Mouse (Mus musculus) neural tube, embryonic 13.5 days (tissue): Measurements from ENCODE around the gene Serpinb9. TPM values are rescaled to one million over a fixed set of nuclear protein-coding genes. Genes with fewer than 3 reads are reported as not detected.

ENCODE experiments used
- ATAC-seq: fragments of 200-750 bp; cut with Nextera tagmentation; 2 replicates; pipeline ENCODE4 v1.8.0; 2017; ENCODE audit warnings: low read depth, mild to moderate bottlenecking, moderate TSS enrichment, moderate library complexity
- H3K27ac ChIP-seq: fragments of 300-500 bp; sonication (generic); replicated peaks from 2 replicates; pipeline ENCODE4 v1.5.1; 2015; ENCODE audit warnings: moderate library complexity, mild to moderate bottlenecking, inconsistent platforms
- H3K27me3 ChIP-seq: fragments of 300-500 bp; sonication (generic); 2 replicates; pipeline ENCODE4 v1.6.1; 2015; ENCODE audit warnings: mild to moderate bottlenecking, inconsistent platforms
- H3K36me3 ChIP-seq: fragments of 300-500 bp; sonication (generic); 2 replicates; pipeline ENCODE4 v1.6.1; 2015; ENCODE audit warnings: mild to moderate bottlenecking, inconsistent platforms
- H3K4me1 ChIP-seq: fragments of 300-500 bp; sonication (generic); replicated peaks from 2 replicates; pipeline ENCODE4 v1.6.1; 2015; ENCODE audit warnings: inconsistent platforms
- H3K4me2 ChIP-seq: fragments of 300-500 bp; sonication (generic); 2 replicates; pipeline ENCODE4 v1.6.1; 2015; ENCODE audit warnings: inconsistent platforms, mild to moderate bottlenecking, moderate library complexity
- H3K4me3 ChIP-seq: fragments of 300-500 bp; sonication (generic); 2 replicates; pipeline ENCODE4 v1.5.1; 2015; ENCODE audit warnings: mild to moderate bottlenecking, inconsistent platforms
- H3K9ac ChIP-seq: fragments of 300-500 bp; sonication (generic); 2 replicates; pipeline ENCODE4 v1.6.1; 2015; ENCODE audit warnings: moderate library complexity, mild to moderate bottlenecking, inconsistent platforms
- H3K9me3 ChIP-seq: fragments of 300-500 bp; sonication (generic); 2 replicates; pipeline ENCODE4 v1.6.1; 2016; ENCODE audit warnings: inconsistent platforms
- WGBS: fragments of 180-500 bp; shearing (Covaris S2); methylation state at CpG from one replicate; pipeline ENCODE4 v1.1.7; 2015; 5-methylcytosine and 5-hydroxymethylcytosine counted together
- polyA plus RNA-seq: library from polyadenylated mRNA; unstranded; fragments of >200 nt; fragmentation: Nextera tagmentation; extraction: Ambion mirVana; gene quantifications from 2 replicates; pipeline ENCODE4 v1.2.1, GENCODE M21; 2015

Serpinb9 gene
- polyA plus RNA-seq, 1 experiment from 2014 or later: 1.3 TPM

- Histone ChIP-seq H3K9ac (no peak overlapping the region), H3K4me1 (no peaks in the 10 kb centered on the region), H3K4me2 (no peak overlapping the region), H3K27ac (no peak overlapping the region), H3K36me3 (no peaks in the 10 kb centered on the region), H3K27me3 (no peaks in the 10 kb centered on the region), H3K9me3 (0 out of 2 replicates have a peak, but pooled peaks cover 5% of the 10 kb centered on the region), H3K4me3 (no peak overlapping the region)
- WGBS: 88% methylated on average over 1 of the region's 1 CpGs
- no peak for ATAC-seq
These were observed 32.5 kb downstream of the Serpinb9 start for GRCm38 (mm10) chr13:33035506-33035905.

- WGBS: 91% methylated on average over 3 of the region's 3 CpGs
- no peak for ATAC-seq
These were observed 40.5 kb downstream of the Serpinb9 start for GRCm38 (mm10) chr13:33043542-33043941.

GRCm38 (mm10) chr13:33047234-33047633 lies 44.2 kb downstream of the Serpinb9 start:
- no peaks in the 10 kb centered on the region for H3K27me3 ChIP-seq
- 92% methylated on average over 2 of the region's 2 CpGs for WGBS
- no peak overlapping the region for H3K9ac ChIP-seq
- H3K4me1 ChIP-seq: no peaks in the 10 kb centered on the region
- H3K4me2 ChIP-seq: no peak overlapping the region
- no peaks in the 10 kb centered on the region for H3K9me3 ChIP-seq
- no peak overlapping the region for H3K27ac ChIP-seq
- no peak for ATAC-seq
- no peaks in the 10 kb centered on the region for H3K36me3 ChIP-seq
- H3K4me3 ChIP-seq: no peak overlapping the region

More at GRCm38 (mm10) chr13:33043542-33043941, 40.5 kb downstream of the Serpinb9 start:
- H3K36me3 ChIP-seq: no peaks in the 10 kb centered on the region
- H3K9me3 ChIP-seq: 0 out of 2 replicates have a peak, but pooled peaks cover 4% of the 10 kb centered on the region
- no peak overlapping the region for H3K9ac ChIP-seq
- no peak overlapping the region for H3K4me2 ChIP-seq
- no peaks in the 10 kb centered on the region for H3K27me3 ChIP-seq
- no peak overlapping the region for H3K4me3 ChIP-seq
- no peak overlapping the region for H3K27ac ChIP-seq
- H3K4me1 ChIP-seq: no peaks in the 10 kb centered on the region

GRCm38 (mm10) chr13:33048187-33048586 lies 45.1 kb downstream of the Serpinb9 start:
- Histone ChIP-seq H3K27ac (no peak overlapping the region), H3K36me3 (no peaks in the 10 kb centered on the region), H3K9me3 (no peaks in the 10 kb centered on the region), H3K4me3 (no peak overlapping the region), H3K4me2 (no peak overlapping the region), H3K27me3 (no peaks in the 10 kb centered on the region), H3K4me1 (no peaks in the 10 kb centered on the region), H3K9ac (no peak overlapping the region)
- WGBS: 78% methylated on average over 4 of the region's 4 CpGs
- no peak for ATAC-seq

GRCm38 (mm10) chr13:33051697-33052096 lies 48.6 kb downstream of the Serpinb9 start:
- H3K27ac ChIP-seq: no peak overlapping the region
- no peaks in the 10 kb centered on the region for H3K4me1 ChIP-seq
- WGBS: 75% methylated on average over 3 of the region's 3 CpGs
- no peak overlapping the region for H3K4me3 ChIP-seq
- H3K36me3 ChIP-seq: no peaks in the 10 kb centered on the region
- H3K9me3 ChIP-seq: no peaks in the 10 kb centered on the region
- no peaks in the 10 kb centered on the region for H3K27me3 ChIP-seq
- ATAC-seq: no peak
- H3K9ac ChIP-seq: no peak overlapping the region
- H3K4me2 ChIP-seq: no peak overlapping the region

- no peak for ATAC-seq
- Histone ChIP-seq H3K27ac (no peak overlapping the region), H3K4me3 (no peak overlapping the region), H3K27me3 (no peaks in the 10 kb centered on the region), H3K9me3 (no peaks in the 10 kb centered on the region), H3K4me1 (no peaks in the 10 kb centered on the region), H3K4me2 (no peak overlapping the region), H3K9ac (no peak overlapping the region), H3K36me3 (no peaks in the 10 kb centered on the region)
- 77% methylated on average over 1 of the region's 1 CpGs for WGBS
These were observed 60.0 kb downstream of the Serpinb9 start for GRCm38 (mm10) chr13:33063048-33063447.

Other genes starting within 250 kb of the Serpinb9 start
- 0.10 and 1.1 TPM in 2 replicates for gene Mylk4, start 219.3 kb upstream of the Serpinb9 start, polyA plus RNA-seq
- gene Wrnip1, start 201.2 kb upstream of the Serpinb9 start, polyA plus RNA-seq: 33.3 and 35.3 TPM in 2 replicates
- gene D930007J09Rik, start 200.4 kb upstream of the Serpinb9 start, polyA plus RNA-seq: not detected in 2 replicates
- gene Serpinb1a, start 152.1 kb upstream of the Serpinb9 start, polyA plus RNA-seq: 1.2 and 2.2 TPM in 2 replicates
- gene Serpinb1c, start 105.0 kb upstream of the Serpinb9 start, polyA plus RNA-seq: not detected in 2 replicates
- gene Serpinb6b, start 38.0 kb upstream of the Serpinb9 start, polyA plus RNA-seq: 0.40 and 1.1 TPM in 2 replicates
- gene Serpinb9b, start 24.2 kb downstream of the Serpinb9 start, polyA plus RNA-seq: 0.29 and 0.52 TPM in 2 replicates
- gene Serpinb1b, start 75.3 kb downstream of the Serpinb9 start, polyA plus RNA-seq: 3.3 and 8.1 TPM in 2 replicates
- not detected in 2 replicates for gene Serpinb9c, start 156.5 kb downstream of the Serpinb9 start, polyA plus RNA-seq
- not detected in 2 replicates for gene Serpinb9d, start 189.7 kb downstream of the Serpinb9 start, polyA plus RNA-seq
- gene Serpinb9e, start 246.4 kb downstream of the Serpinb9 start, polyA plus RNA-seq: not detected in 2 replicates